ENCODE assay signal across 22 mouse cellular contexts in the genomic region with DNA sequence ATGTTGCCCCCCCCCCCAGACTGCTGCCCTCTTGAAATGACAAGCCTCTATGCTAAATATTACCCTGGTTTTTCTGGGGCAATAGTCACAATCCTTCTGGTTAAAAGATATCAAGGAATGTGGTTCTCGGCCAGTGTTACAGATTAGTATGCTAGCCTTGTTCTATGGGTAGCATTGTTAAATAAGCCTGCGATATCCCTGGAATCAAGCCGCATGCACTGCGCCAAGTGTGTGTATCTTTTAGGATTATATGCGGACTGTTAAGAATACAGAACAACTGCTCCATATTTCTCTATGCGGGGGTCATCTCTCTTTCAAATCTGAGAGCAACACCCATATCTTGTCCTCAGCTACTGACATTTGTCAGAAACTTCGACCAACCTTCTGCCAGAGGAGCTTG.
A peak's percentile ranks its signal among the peaks of the same experiment; 100 is the strongest.
DNase-seq lines count a peak whose midpoint lies in the region; ATAC-seq lines count a peak whose summit lies in the region.
"Had no signal": no experiment of that assay in that cellular context is flagged by ENCODE, and none has a peak within 500 bp of the region (broad histone marks: within the 10 kb centered on the region; RNA-seq: fewer than 3 reads in every experiment).

No protein-coding gene starts in this region.

- no peak for ATAC-seq in embryonic facial prominence, embryonic 14.5 days (ENCODE audit: low read depth)
- peak; percentile 54; the same call in 1 of the 2 replicates for ATAC-seq in neural tube, embryonic 11.5 days (ENCODE audit: insufficient read depth, low FRiP score, low TSS enrichment)
- peak; percentile 70 for ATAC-seq in midbrain, embryonic 13.5 days
- 0 out of 2 replicates have a peak, but pooled peaks have one; percentile 48 for ATAC-seq in neural tube, embryonic 15.5 days (ENCODE audit: low FRiP score)
- ATAC-seq: inflammation-experienced regulatory T-cells, adult 6 months; Patski had no signal

- WGBS in embryonic facial prominence, embryonic 14.5 days = 58% methylated on average over 7 of the region's 7 CpGs
- 71% methylated on average over 7 of the region's 7 CpGs for whole genome bisulfite sequencing in embryonic facial prominence, embryonic 10.5 days
- 77% methylated on average over 7 of the region's 7 CpGs for WGBS in neural tube, embryonic 11.5 days
- WGBS in midbrain, embryonic 13.5 days = 20% methylated on average over 7 of the region's 7 CpGs
- WGBS in neural tube, embryonic 15.5 days = 42% methylated on average over 7 of the region's 7 CpGs
- WGBS in limb, embryonic 10.5 days = 75% methylated on average over 7 of the region's 7 CpGs

- DNase-seq in embryonic facial prominence, embryonic 14.5 days (ENCODE audit: low spot score) = peak; percentile 26
- DNase-seq in embryonic facial prominence, embryonic 10.5 days (ENCODE audit: low spot score) = no peak
- DNase-seq in neural tube, embryonic 11.5 days (ENCODE audit: low spot score) = no peak
- DNase-seq in neural tube, embryonic 10.5 days (ENCODE audit: extremely low spot score, low spot score) = no peak
- DNase-seq in layer of hippocampus, adult 18-20 months (ENCODE audit: low spot score in 2 of 2) = no peak
- no peak for DNase-seq in limb, embryonic 10.5 days (ENCODE audit: low spot score)
- DNase-seq: adrenal gland, postnatal 14 days; cerebellum, adult 11-12 months; cerebellum, postnatal 14 days; gastrocnemius, adult 2 months; heart, postnatal 10 days; kidney, postnatal 4 days; left cerebral cortex, postnatal 4 days; lung, adult 18-20 months; lung, postnatal 36 days; right cerebral cortex, adult 18-20 months had no signal

- H3K9ac ChIP-seq in embryonic facial prominence, embryonic 14.5 days (ENCODE audit: low read depth, low read length) = no peak overlapping the region
- no peak overlapping the region for H3K9ac ChIP-seq in neural tube, embryonic 11.5 days (ENCODE audit: low read length)
- no peak overlapping the region for H3K9ac ChIP-seq in midbrain, embryonic 13.5 days (replicated peaks)
- no peak overlapping the region for H3K9ac ChIP-seq in neural tube, embryonic 15.5 days (replicated peaks)

- peaks cover 4% of the 10 kb centered on the region; the same call in 1 of the 2 replicates for H3K27me3 ChIP-seq in embryonic facial prominence, embryonic 14.5 days (replicated peaks; ENCODE audit: control insufficient read depth, insufficient read depth, low read length)
- peaks cover 14% of the 10 kb centered on the region; the same call in 1 of the 2 replicates for H3K27me3 ChIP-seq in embryonic facial prominence, embryonic 10.5 days (replicated peaks; ENCODE audit: low read depth, poor library complexity, severe bottlenecking)
- no peaks in the 10 kb centered on the region for H3K27me3 ChIP-seq in neural tube, embryonic 11.5 days (ENCODE audit: control insufficient read depth, insufficient read depth, low read length)
- H3K27me3 ChIP-seq in midbrain, embryonic 13.5 days = peaks cover 10% of the 10 kb centered on the region; the same call in 1 of the 2 replicates
- H3K27me3 ChIP-seq in neural tube, embryonic 15.5 days (replicated peaks) = no peaks in the 10 kb centered on the region
- H3K27me3 ChIP-seq in limb, embryonic 10.5 days (ENCODE audit: low read depth, poor library complexity, severe bottlenecking) = peaks cover 27% of the 10 kb centered on the region; the same call in 1 of the 2 replicates
- H3K27me3 ChIP-seq: Patski had no signal

- no peak overlapping the region for H3K4me2 ChIP-seq in embryonic facial prominence, embryonic 14.5 days (ENCODE audit: low read depth, low read length)
- no peak overlapping the region for H3K4me2 ChIP-seq in neural tube, embryonic 11.5 days (ENCODE audit: low read depth)
- peak overlapping the region; percentile 32 for H3K4me2 ChIP-seq in midbrain, embryonic 13.5 days (replicated peaks)
- H3K4me2 ChIP-seq in neural tube, embryonic 15.5 days = no peak overlapping the region
- H3K4me2 ChIP-seq: heart, embryonic 11.5 days had no signal

- H3K27ac ChIP-seq in embryonic facial prominence, embryonic 14.5 days (replicated peaks; ENCODE audit: low read depth, low read length) = no peak overlapping the region
- H3K27ac ChIP-seq in embryonic facial prominence, embryonic 10.5 days (replicated peaks) = no peak overlapping the region
- H3K27ac ChIP-seq in neural tube, embryonic 11.5 days (ENCODE audit: low read depth, low read length) = no peak overlapping the region
- peak overlapping the region; percentile 39 for H3K27ac ChIP-seq in midbrain, embryonic 13.5 days
- no peak overlapping the region for H3K27ac ChIP-seq in neural tube, embryonic 15.5 days (replicated peaks)
- no peak overlapping the region for H3K27ac ChIP-seq in limb, embryonic 10.5 days
- H3K27ac ChIP-seq: gastrocnemius, adult 2 months; left cerebral cortex, adult 2 months had no signal

- no peaks in the 10 kb centered on the region for H3K36me3 ChIP-seq in embryonic facial prominence, embryonic 14.5 days (ENCODE audit: control insufficient read depth, insufficient read depth, low read length)
- H3K36me3 ChIP-seq in embryonic facial prominence, embryonic 10.5 days (replicated peaks) = no peaks in the 10 kb centered on the region
- H3K36me3 ChIP-seq in neural tube, embryonic 11.5 days (ENCODE audit: control insufficient read depth, insufficient read depth, low read length) = no peaks in the 10 kb centered on the region
- no peaks in the 10 kb centered on the region for H3K36me3 ChIP-seq in midbrain, embryonic 13.5 days
- no peaks in the 10 kb centered on the region for H3K36me3 ChIP-seq in neural tube, embryonic 15.5 days
- no peaks in the 10 kb centered on the region for H3K36me3 ChIP-seq in limb, embryonic 10.5 days

- H3K9me3 ChIP-seq in embryonic facial prominence, embryonic 14.5 days (ENCODE audit: control insufficient read depth, low read length) = no peaks in the 10 kb centered on the region
- no peaks in the 10 kb centered on the region for H3K9me3 ChIP-seq in embryonic facial prominence, embryonic 10.5 days
- no peaks in the 10 kb centered on the region for H3K9me3 ChIP-seq in neural tube, embryonic 11.5 days (ENCODE audit: control insufficient read depth, low read length)
- no peaks in the 10 kb centered on the region for H3K9me3 ChIP-seq in midbrain, embryonic 13.5 days
- no peaks in the 10 kb centered on the region for H3K9me3 ChIP-seq in neural tube, embryonic 15.5 days (replicated peaks)
- no peaks in the 10 kb centered on the region for H3K9me3 ChIP-seq in limb, embryonic 10.5 days (replicated peaks)

- no peak overlapping the region for H3K4me3 ChIP-seq in embryonic facial prominence, embryonic 14.5 days (ENCODE audit: low read depth, low read length)
- no peak overlapping the region for H3K4me3 ChIP-seq in embryonic facial prominence, embryonic 10.5 days
- no peak overlapping the region for H3K4me3 ChIP-seq in neural tube, embryonic 11.5 days (ENCODE audit: low read depth, low read length)
- no peak overlapping the region for H3K4me3 ChIP-seq in midbrain, embryonic 13.5 days (replicated peaks)
- H3K4me3 ChIP-seq in neural tube, embryonic 15.5 days (replicated peaks) = no peak overlapping the region
- H3K4me3 ChIP-seq in limb, embryonic 10.5 days = no peak overlapping the region
- H3K4me3 ChIP-seq: gastrocnemius, adult 2 months; left cerebral cortex, adult 2 months had no signal

- H3K4me1 ChIP-seq in embryonic facial prominence, embryonic 14.5 days (ENCODE audit: control insufficient read depth, insufficient read depth, low read length) = 0 out of 2 replicates have a peak, but pooled peaks cover 4% of the 10 kb centered on the region
- H3K4me1 ChIP-seq in embryonic facial prominence, embryonic 10.5 days = peaks cover 12% of the 10 kb centered on the region
- no peaks in the 10 kb centered on the region; the same call in 1 of the 2 replicates for H3K4me1 ChIP-seq in neural tube, embryonic 11.5 days (ENCODE audit: control insufficient read depth, insufficient read depth, low read length)
- peaks cover 20% of the 10 kb centered on the region for H3K4me1 ChIP-seq in midbrain, embryonic 13.5 days (replicated peaks)
- H3K4me1 ChIP-seq in neural tube, embryonic 15.5 days = peaks cover 17% of the 10 kb centered on the region
- H3K4me1 ChIP-seq in limb, embryonic 10.5 days = peaks cover 26% of the 10 kb centered on the region
